Mouse (Mus musculus): ENCODE results near the gene Rasl10b. TPM values are rescaled to one million over a fixed set of nuclear protein-coding genes. Genes with fewer than 3 reads are reported as not detected.

Gene Rasl10b
- polyA plus RNA-seq (2014; fragmentation: Nextera tagmentation; extraction: Ambion mirVana) = 4.4 and 5.3 TPM in 2 replicates

- Histone ChIP-seq H3K4me3 (ENCODE audit: low read depth, low read length) (peak within 1 kb of the TSS; percentile 74), H3K4me1 (ENCODE audit: control insufficient read depth, insufficient read depth, low read length) (peaks cover 33% of the 10 kb centered on the region), H3K27me3 (ENCODE audit: control insufficient read depth, insufficient read depth, low read length) (peaks cover 8% of the 10 kb centered on the region; the same call in 1 of the 2 replicates), H3K36me3 (ENCODE audit: control insufficient read depth, insufficient read depth, low read length) (no peaks in the 10 kb centered on the region), H3K9me3 (replicated peaks; ENCODE audit: control insufficient read depth, low read length) (no peaks in the 10 kb centered on the region), H3K4me2 (peak within 1 kb of the TSS; percentile 84), H3K9ac (ENCODE audit: low read depth, low read length) (peak within 1 kb of the TSS; percentile 80), H3K27ac (ENCODE audit: low read depth, low read length) (peak within 1 kb of the TSS; percentile 12; the same call in 1 of the 2 replicates)
- 2% methylated on average over 31 of the region's 44 CpGs for WGBS (ENCODE audit: insufficient replicate concordance)
- ATAC-seq (replicated peaks; ENCODE audit: insufficient number of reproducible peaks, low FRiP score, low TSS enrichment) = peak; percentile 40; the same call in 1 of the 2 replicates
Observed at GRCm38 (mm10) chr11:83409087-83409754, at the start of gene Rasl10b. TSS of gene Rasl10b (plus strand) at chr11:83409137.

- Histone ChIP-seq H3K9ac (ENCODE audit: low read depth, low read length) (no peak overlapping the region), H3K4me1 (ENCODE audit: control insufficient read depth, insufficient read depth, low read length) (no peaks in the 10 kb centered on the region), H3K27ac (ENCODE audit: low read depth, low read length) (no peak overlapping the region), H3K36me3 (ENCODE audit: control insufficient read depth, insufficient read depth, low read length) (peaks cover 9% of the 10 kb centered on the region), H3K27me3 (ENCODE audit: control insufficient read depth, insufficient read depth, low read length) (no peaks in the 10 kb centered on the region), H3K9me3 (replicated peaks; ENCODE audit: control insufficient read depth, low read length) (no peaks in the 10 kb centered on the region), H3K4me3 (ENCODE audit: low read depth, low read length) (no peak overlapping the region), H3K4me2 (no peak overlapping the region)
- no peak for ATAC-seq (replicated peaks; ENCODE audit: insufficient number of reproducible peaks, low FRiP score, low TSS enrichment)
- 96% methylated on average over 6 of the region's 6 CpGs for WGBS (ENCODE audit: insufficient replicate concordance)
Observed at GRCm38 (mm10) chr11:83364656-83365055, 44.3 kb upstream of the Rasl10b start.

- 86% methylated on average over 4 of the region's 4 CpGs for WGBS (ENCODE audit: insufficient replicate concordance)
- Histone ChIP-seq H3K4me3 (ENCODE audit: low read depth, low read length) (no peak overlapping the region), H3K4me2 (no peak overlapping the region), H3K9ac (ENCODE audit: low read depth, low read length) (no peak overlapping the region), H3K9me3 (replicated peaks; ENCODE audit: control insufficient read depth, low read length) (no peaks in the 10 kb centered on the region), H3K27ac (ENCODE audit: low read depth, low read length) (no peak overlapping the region), H3K36me3 (ENCODE audit: control insufficient read depth, insufficient read depth, low read length) (peaks cover 9% of the 10 kb centered on the region), H3K4me1 (ENCODE audit: control insufficient read depth, insufficient read depth, low read length) (no peaks in the 10 kb centered on the region), H3K27me3 (ENCODE audit: control insufficient read depth, insufficient read depth, low read length) (no peaks in the 10 kb centered on the region)
- no peak for ATAC-seq (replicated peaks; ENCODE audit: insufficient number of reproducible peaks, low FRiP score, low TSS enrichment)
Observed at GRCm38 (mm10) chr11:83371267-83371666, 37.7 kb upstream of the Rasl10b start.

- WGBS (ENCODE audit: insufficient replicate concordance) = 52% methylated on average over 7 of the region's 7 CpGs
- H3K4me1 ChIP-seq (ENCODE audit: control insufficient read depth, insufficient read depth, low read length) = no peaks in the 10 kb centered on the region; the same call in 1 of the 2 replicates
- no peak overlapping the region for H3K9ac ChIP-seq (ENCODE audit: low read depth, low read length)
- no peak for ATAC-seq (replicated peaks; ENCODE audit: insufficient number of reproducible peaks, low FRiP score, low TSS enrichment)
- H3K4me2 ChIP-seq = no peak overlapping the region
- H3K9me3 ChIP-seq (replicated peaks; ENCODE audit: control insufficient read depth, low read length) = no peaks in the 10 kb centered on the region
- H3K4me3 ChIP-seq (ENCODE audit: low read depth, low read length) = no peak overlapping the region
- no peaks in the 10 kb centered on the region for H3K27me3 ChIP-seq (ENCODE audit: control insufficient read depth, insufficient read depth, low read length)
- no peaks in the 10 kb centered on the region for H3K36me3 ChIP-seq (ENCODE audit: control insufficient read depth, insufficient read depth, low read length)
- no peak overlapping the region for H3K27ac ChIP-seq (ENCODE audit: low read depth, low read length)
Observed at GRCm38 (mm10) chr11:83379745-83380341, 29.1 kb upstream of the Rasl10b start.

- H3K4me1 ChIP-seq (ENCODE audit: control insufficient read depth, insufficient read depth, low read length) = no peaks in the 10 kb centered on the region; the same call in 1 of the 2 replicates
- H3K4me3 ChIP-seq (ENCODE audit: low read depth, low read length) = no peak overlapping the region
- ATAC-seq (replicated peaks; ENCODE audit: insufficient number of reproducible peaks, low FRiP score, low TSS enrichment) = no peak
- H3K9me3 ChIP-seq (replicated peaks; ENCODE audit: control insufficient read depth, low read length) = no peaks in the 10 kb centered on the region
- H3K36me3 ChIP-seq (ENCODE audit: control insufficient read depth, insufficient read depth, low read length) = no peaks in the 10 kb centered on the region
- no peak overlapping the region for H3K27ac ChIP-seq (ENCODE audit: low read depth, low read length)
- no peak overlapping the region for H3K9ac ChIP-seq (ENCODE audit: low read depth, low read length)
- no peaks in the 10 kb centered on the region for H3K27me3 ChIP-seq (ENCODE audit: control insufficient read depth, insufficient read depth, low read length)
- H3K4me2 ChIP-seq = no peak overlapping the region
- 76% methylated on average over 9 of the region's 9 CpGs for WGBS (ENCODE audit: insufficient replicate concordance)
Observed at GRCm38 (mm10) chr11:83382876-83383531, 25.9 kb upstream of the Rasl10b start.

GRCm38 (mm10) chr11:83383532-83383887 is 25.4 kb upstream of the Rasl10b start:
- no peak for ATAC-seq (replicated peaks; ENCODE audit: insufficient number of reproducible peaks, low FRiP score, low TSS enrichment)
- Histone ChIP-seq H3K27me3 (ENCODE audit: control insufficient read depth, insufficient read depth, low read length) (no peaks in the 10 kb centered on the region), H3K9ac (ENCODE audit: low read depth, low read length) (no peak overlapping the region), H3K9me3 (replicated peaks; ENCODE audit: control insufficient read depth, low read length) (no peaks in the 10 kb centered on the region), H3K36me3 (ENCODE audit: control insufficient read depth, insufficient read depth, low read length) (no peaks in the 10 kb centered on the region), H3K27ac (ENCODE audit: low read depth, low read length) (no peak overlapping the region), H3K4me3 (ENCODE audit: low read depth, low read length) (no peak overlapping the region), H3K4me2 (no peak overlapping the region), H3K4me1 (ENCODE audit: control insufficient read depth, insufficient read depth, low read length) (no peaks in the 10 kb centered on the region; the same call in 1 of the 2 replicates)
- WGBS (ENCODE audit: insufficient replicate concordance) = 87% methylated on average over 1 of the region's 1 CpGs

GRCm38 (mm10) chr11:83393062-83393461 is 15.9 kb upstream of the Rasl10b start:
- H3K27me3 ChIP-seq (ENCODE audit: control insufficient read depth, insufficient read depth, low read length) = no peaks in the 10 kb centered on the region
- no peaks in the 10 kb centered on the region for H3K9me3 ChIP-seq (replicated peaks; ENCODE audit: control insufficient read depth, low read length)
- 0 out of 2 replicates have a peak overlapping the region, but pooled peaks have one; percentile 16 for H3K9ac ChIP-seq (ENCODE audit: low read depth, low read length)
- no peak overlapping the region for H3K4me3 ChIP-seq (ENCODE audit: low read depth, low read length)
- H3K36me3 ChIP-seq (ENCODE audit: control insufficient read depth, insufficient read depth, low read length) = no peaks in the 10 kb centered on the region
- peaks cover 28% of the 10 kb centered on the region for H3K4me1 ChIP-seq (ENCODE audit: control insufficient read depth, insufficient read depth, low read length)
- WGBS (ENCODE audit: insufficient replicate concordance) = 54% methylated on average over 4 of the region's 4 CpGs
- peak overlapping the region; percentile 45 for H3K4me2 ChIP-seq
- no peak for ATAC-seq (replicated peaks; ENCODE audit: insufficient number of reproducible peaks, low FRiP score, low TSS enrichment)
- peak overlapping the region; percentile 92 for H3K27ac ChIP-seq (ENCODE audit: low read depth, low read length)

- H3K27me3 ChIP-seq (ENCODE audit: control insufficient read depth, insufficient read depth, low read length) = no peaks in the 10 kb centered on the region
- H3K4me3 ChIP-seq (ENCODE audit: low read depth, low read length) = no peak overlapping the region
- 46% methylated on average over 6 of the region's 6 CpGs for WGBS (ENCODE audit: insufficient replicate concordance)
- no peaks in the 10 kb centered on the region for H3K9me3 ChIP-seq (replicated peaks; ENCODE audit: control insufficient read depth, low read length)
- peaks cover 6% of the 10 kb centered on the region; the same call in 1 of the 2 replicates for H3K36me3 ChIP-seq (ENCODE audit: control insufficient read depth, insufficient read depth, low read length)
- no peak overlapping the region for H3K9ac ChIP-seq (ENCODE audit: low read depth, low read length)
- peaks cover 28% of the 10 kb centered on the region for H3K4me1 ChIP-seq (ENCODE audit: control insufficient read depth, insufficient read depth, low read length)
- H3K27ac ChIP-seq (ENCODE audit: low read depth, low read length) = peak overlapping the region; percentile 73; the same call in 1 of the 2 replicates
- peak overlapping the region; percentile 31; the same call in 1 of the 2 replicates for H3K4me2 ChIP-seq
- ATAC-seq (replicated peaks; ENCODE audit: insufficient number of reproducible peaks, low FRiP score, low TSS enrichment) = no peak
Observed at GRCm38 (mm10) chr11:83394802-83395439, 14.0 kb upstream of the Rasl10b start.

Measured in heart, embryonic 11.5 days (tissue).